17 mouse cellular contexts compared by ENCODE assay signal in genomic region chr14:14842734-14843530, GRCm38 (mm10). TPM values are rescaled to one million over a fixed set of nuclear protein-coding genes. Genes with fewer than 3 reads are reported as not detected.
A peak's percentile ranks its signal among the peaks of the same experiment; 100 is the strongest.
DNase-seq lines count a peak whose midpoint lies in the region; ATAC-seq lines count a peak whose summit lies in the region.
"Had no signal": no experiment of that assay in that cellular context is flagged by ENCODE, and none has a peak within 500 bp of the region (broad histone marks: within the 10 kb centered on the region; RNA-seq: fewer than 3 reads in every experiment).

No protein-coding gene starts in this region.

- no peaks in the 10 kb centered on the region for H3K36me3 ChIP-seq in embryonic facial prominence, embryonic 13.5 days
- no peaks in the 10 kb centered on the region for H3K36me3 ChIP-seq in embryonic facial prominence, embryonic 10.5 days (replicated peaks)
- H3K36me3 ChIP-seq: liver, embryonic 13.5 days had no signal

- H3K4me3 ChIP-seq in embryonic facial prominence, embryonic 13.5 days: no peak overlapping the region
- H3K4me3 ChIP-seq in embryonic facial prominence, embryonic 10.5 days: no peak overlapping the region
- H3K4me3 ChIP-seq: liver, embryonic 13.5 days; megakaryocyte, embryonic 14.5 days had no signal

- intact Hi-C loops in gastrocnemius, postnatal 36 days (cut with DNase I): no loop called here

- ATAC-seq in embryonic facial prominence, embryonic 13.5 days (ENCODE audit: insufficient number of reproducible peaks, insufficient read depth, low FRiP score, low TSS enrichment, low read depth): 0 out of 2 replicates have a peak, but pooled peaks have one; percentile 48
- peak; percentile 95 for ATAC-seq in megakaryocyte, adult 5-6 weeks (ENCODE audit: poor library complexity, severe bottlenecking)
- no peak for ATAC-seq in erythroid progenitor cell, adult 5-6 weeks (replicated peaks; ENCODE audit: low FRiP score, poor library complexity, severe bottlenecking)

- WGBS in embryonic facial prominence, embryonic 13.5 days: 79% methylated on average over 8 of the region's 8 CpGs
- 82% methylated on average over 8 of the region's 8 CpGs for WGBS in embryonic facial prominence, embryonic 10.5 days

- H3K27ac ChIP-seq in embryonic facial prominence, embryonic 13.5 days: no peak overlapping the region
- H3K27ac ChIP-seq in embryonic facial prominence, embryonic 10.5 days (replicated peaks): no peak overlapping the region
- H3K27ac ChIP-seq: hindbrain, embryonic 14.5 days; liver, embryonic 13.5 days had no signal

- H3K4me1 ChIP-seq in embryonic facial prominence, embryonic 13.5 days: no peaks in the 10 kb centered on the region
- H3K4me1 ChIP-seq in embryonic facial prominence, embryonic 10.5 days: no peaks in the 10 kb centered on the region
- H3K4me1 ChIP-seq: liver, embryonic 13.5 days had no signal

- no peak overlapping the region for H3K9ac ChIP-seq in embryonic facial prominence, embryonic 13.5 days
- H3K9ac ChIP-seq: hindbrain, embryonic 14.5 days; liver, embryonic 13.5 days had no signal

- H3K27me3 ChIP-seq in embryonic facial prominence, embryonic 13.5 days: no peaks in the 10 kb centered on the region
- no peaks in the 10 kb centered on the region for H3K27me3 ChIP-seq in embryonic facial prominence, embryonic 10.5 days (replicated peaks; ENCODE audit: low read depth, poor library complexity, severe bottlenecking)
- H3K27me3 ChIP-seq: liver, embryonic 13.5 days had no signal

- DNase-seq in embryonic facial prominence, embryonic 10.5 days (ENCODE audit: low spot score): no peak
- DNase-seq in urinary bladder, postnatal 14 days (ENCODE audit: low spot score): peak; percentile 54
- no peak for DNase-seq in urinary bladder, postnatal 36 days (ENCODE audit: low spot score in 2 of 2)
- no peak for DNase-seq in gastrocnemius, postnatal 36 days
- DNase-seq in adrenal gland, adult (ENCODE audit: inconsistent age in 2 of 2, low spot score in 1 of 2): no peak
- DNase-seq: adrenal gland, postnatal 25 days; cerebellum, postnatal 25 days; kidney, adult 9 months; left cerebral cortex, postnatal 4 days; liver, embryonic 13.5 days; right cerebral cortex, adult 18-20 months had no signal

- no peak overlapping the region for H3K4me2 ChIP-seq in embryonic facial prominence, embryonic 13.5 days
- H3K4me2 ChIP-seq: hindbrain, embryonic 14.5 days; liver, embryonic 13.5 days had no signal

- no peaks in the 10 kb centered on the region for H3K9me3 ChIP-seq in embryonic facial prominence, embryonic 13.5 days
- H3K9me3 ChIP-seq in embryonic facial prominence, embryonic 10.5 days: no peaks in the 10 kb centered on the region
- H3K9me3 ChIP-seq: liver, embryonic 13.5 days had no signal

RNA-seq across cellular contexts. Expression of gene Nek10, which starts 39.7 kb away (rescaled TPM):
- polyA plus RNA-seq in embryonic facial prominence, embryonic 13.5 days (2015; fragmentation: Nextera tagmentation; extraction: Ambion mirVana): 0.03 and 0.14 TPM in 2 replicates
- polyA plus RNA-seq in embryonic facial prominence, embryonic 10.5 days (2016; fragmentation: Nextera tagmentation; extraction: Ambion mirVana): not detected in 2 replicates
- not detected in 2 replicates for total RNA-seq in megakaryocyte, adult 5-6 weeks (2015)
- under 0.01 and 0.20 TPM in 2 replicates for total RNA-seq in megakaryocyte, adult 5-6 weeks (2017)
- total RNA-seq in erythroid progenitor cell, adult 5-6 weeks (2015; ENCODE audit: low replicate concordance): not detected in 2 replicates
- total RNA-seq in erythroid progenitor cell, adult 5-6 weeks (2017; ENCODE audit: low replicate concordance): not detected in 2 replicates
- under 1 TPM in 1 of 2 experiments, not detected in 1; 0.07 TPM for total RNA-seq in gastrocnemius, postnatal 36 days (2021)
- polyA plus RNA-seq: liver, embryonic 13.5 days; thymus, postnatal 0 days had no signal
